Mouse (Mus musculus) left cerebral cortex, postnatal 4 days (tissue): Measurements from ENCODE around the gene Ngp. TPM values are rescaled to one million over a fixed set of nuclear protein-coding genes. Genes with fewer than 3 reads are reported as not detected.

Experiments
- DNase-seq: peaks from one replicate; pipeline ENCODE4 v3.0.0-alpha.2; 2022
- intact Hi-C: fragments of 180-260 bp; cut with DNase I; formaldehyde crosslinking; loops from one replicate; pipeline ENCODE4 v1.15.1; 2025
- total RNA-seq, 2 experiments: library from RNA; stranded (reverse); gene quantifications; 2 replicates each; pipeline ENCODE4 v1.2.3; 2021

Ngp gene
- total RNA-seq, 2 experiments from 2014 or later: 0.42 TPM; not detected in 1

- intact Hi-C loops: no loop called here
- DNase-seq: no peak
Observed at GRCm38 (mm10) chr9:110431241-110431640, 11.7 kb downstream of the Ngp start.

- intact Hi-C loops: no loop called here
Observed at GRCm38 (mm10) chr9:110433045-110433444, 13.5 kb downstream of the Ngp start.

GRCm38 (mm10) chr9:110436041-110436440 lies 16.5 kb downstream of the Ngp start:
- intact Hi-C loops: no loop called here
- no peak for DNase-seq

More at GRCm38 (mm10) chr9:110433045-110433444, 13.5 kb downstream of the Ngp start:
- DNase-seq: no peak

- DNase-seq: no peak
- intact Hi-C loops: loop anchor here (10.0 kb wide), 1 partner anchor 265 kb away; no protein-coding TSS in a partner anchor
Observed at GRCm38 (mm10) chr9:110440049-110440448, 20.5 kb downstream of the Ngp start.

- DNase-seq: no peak
- intact Hi-C loops: loop anchor here (10.0 kb wide), 1 partner anchor 264 kb away; no protein-coding TSS in a partner anchor
Observed at GRCm38 (mm10) chr9:110440559-110440958, 21.0 kb downstream of the Ngp start.

GRCm38 (mm10) chr9:110448356-110448755 lies 28.8 kb downstream of the Ngp start:
- intact Hi-C loops: loop anchor here (10.0 kb wide), 1 partner anchor 256 kb away; no protein-coding TSS in a partner anchor
- no peak for DNase-seq

- intact Hi-C loops: loop anchor here (10.0 kb wide), 1 partner anchor 256 kb away; no protein-coding TSS in a partner anchor
- peak; percentile 72 for DNase-seq
Observed at GRCm38 (mm10) chr9:110448857-110449617, 29.5 kb downstream of the Ngp start.

- intact Hi-C loops: no loop called here
- no peak for DNase-seq
Observed at GRCm38 (mm10) chr9:110452523-110452922, 33.0 kb downstream of the Ngp start.

GRCm38 (mm10) chr9:110457926-110458325 lies 38.4 kb downstream of the Ngp start:
- intact Hi-C loops: no loop called here
- DNase-seq: no peak

GRCm38 (mm10) chr9:110459145-110459727 lies 39.7 kb downstream of the Ngp start:
- no peak for DNase-seq
- intact Hi-C loops: no loop called here

- no peak for DNase-seq
- intact Hi-C loops: no loop called here
Observed at GRCm38 (mm10) chr9:110460884-110461815, 41.6 kb downstream of the Ngp start.

- no peak for DNase-seq
- intact Hi-C loops: no loop called here
Observed at GRCm38 (mm10) chr9:110462321-110462720, 42.8 kb downstream of the Ngp start.

- intact Hi-C loops: no loop called here
- no peak for DNase-seq
Observed at GRCm38 (mm10) chr9:110463983-110464591, 44.5 kb downstream of the Ngp start.

GRCm38 (mm10) chr9:110465336-110465735 lies 45.8 kb downstream of the Ngp start:
- intact Hi-C loops: no loop called here
- no peak for DNase-seq

- intact Hi-C loops: no loop called here
- DNase-seq: no peak
Observed at GRCm38 (mm10) chr9:110466179-110466578, 46.6 kb downstream of the Ngp start.

Other genes starting within 250 kb of the Ngp start
- 100 to 1,000 TPM; 420 to 463 TPM for gene Cspg5, start 176.0 kb upstream of the Ngp start, total RNA-seq
- gene Elp6, start 114.6 kb upstream of the Ngp start, total RNA-seq: 10 to 100 TPM; 12.5 to 19.3 TPM
- 10 to 100 TPM; 96.7 to 99.5 TPM for gene Scap, start 86.5 kb upstream of the Ngp start, total RNA-seq
- gene Ptpn23, start 11.5 kb upstream of the Ngp start, total RNA-seq: 10 to 100 TPM; 66.7 to 73.3 TPM
- gene Klhl18, start 56.9 kb downstream of the Ngp start, total RNA-seq: 10 to 100 TPM; 48.9 to 52.4 TPM
- 1 to 10 TPM; 3.3 to 3.6 TPM for gene Kif9, start 57.2 kb downstream of the Ngp start, total RNA-seq
- 10 to 100 TPM; 96.2 to 99.1 TPM for gene Setd2, start 112.8 kb downstream of the Ngp start, total RNA-seq
- gene Nradd, start 204.7 kb downstream of the Ngp start, total RNA-seq: 1 to 10 TPM; 5.9 to 8.6 TPM
- 10 to 100 TPM; 13.0 to 14.6 TPM for gene Nbeal2, start 234.4 kb downstream of the Ngp start, total RNA-seq
- 10 to 100 TPM; 43.1 to 46.6 TPM for gene Ccdc12, start 236.8 kb downstream of the Ngp start, total RNA-seq